Mouse (Mus musculus): ENCODE measurements at regions not wholly inside any gene's neighbourhood (a gene's known extent, or its start where the extent isn't known, plus 50 kb on each side); places are given as distances from the start of the nearest gene placed in this dataset.
A peak's percentile ranks its signal among the peaks of the same experiment; 100 is the strongest.

DNA sequence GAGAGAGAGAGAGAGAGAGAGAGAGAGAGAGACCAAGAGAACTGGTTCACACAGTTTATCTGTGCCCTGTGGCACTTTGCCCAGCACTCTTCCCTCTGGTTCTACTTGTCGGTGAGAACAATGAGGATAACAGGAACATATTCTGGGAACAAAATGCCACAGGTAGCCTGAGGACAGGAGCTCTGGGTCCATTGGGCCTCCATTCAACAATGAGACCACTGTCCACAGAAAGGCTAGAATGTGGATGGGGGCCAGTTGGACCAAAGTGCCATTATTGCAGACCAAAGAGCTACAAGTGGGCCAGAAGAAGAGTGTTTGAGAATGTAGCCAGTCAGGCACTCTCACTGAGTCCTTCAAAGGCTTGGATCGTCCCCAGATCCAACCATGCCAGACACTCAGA, 600.2 kb upstream of the A1bg start:
- no peak for DNase-seq (ENCODE audit: extremely low read depth, low read depth, low spot score)

DNA sequence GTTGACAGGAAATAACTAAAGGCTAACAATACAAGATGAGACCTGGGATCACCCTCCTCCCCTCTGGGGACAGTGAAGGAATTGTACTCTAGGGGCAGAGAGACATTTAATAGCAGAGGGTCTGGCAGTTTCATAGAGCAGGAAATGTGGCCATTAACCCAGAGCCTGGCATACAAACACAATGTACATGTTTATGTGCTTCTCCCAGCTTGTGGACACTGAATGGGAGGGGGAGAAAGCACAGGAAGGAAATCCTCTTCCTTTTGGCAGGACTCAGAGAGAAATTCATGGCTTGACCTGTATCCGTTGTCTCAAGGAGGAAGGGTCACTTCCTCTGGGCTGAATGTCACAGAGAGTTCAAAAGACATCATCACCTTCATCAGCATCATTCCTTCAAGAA, 594.5 kb upstream of the A1bg start:
- no peak for DNase-seq (ENCODE audit: extremely low read depth, low read depth, low spot score)

DNA sequence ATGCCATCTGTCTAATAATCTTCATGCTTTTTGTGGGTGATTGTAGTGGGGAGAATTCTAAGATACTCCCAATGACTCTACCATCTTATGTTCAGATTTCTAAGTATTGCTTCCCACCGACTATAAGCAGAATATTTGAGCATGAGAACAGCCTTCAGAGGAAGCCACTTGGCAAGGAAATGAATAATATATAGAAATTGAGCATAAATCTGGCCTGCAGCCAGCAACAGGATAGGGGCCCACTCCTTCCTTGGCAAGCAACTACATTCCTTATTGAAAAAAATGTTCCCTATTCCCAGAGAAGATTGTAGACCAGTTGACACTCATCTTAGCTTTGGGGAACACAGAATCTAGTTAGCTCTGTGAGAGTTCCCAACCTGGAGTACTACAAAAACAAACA, 591.5 kb upstream of the A1bg start:
- no peak for DNase-seq (ENCODE audit: extremely low read depth, low read depth, low spot score)

DNA sequence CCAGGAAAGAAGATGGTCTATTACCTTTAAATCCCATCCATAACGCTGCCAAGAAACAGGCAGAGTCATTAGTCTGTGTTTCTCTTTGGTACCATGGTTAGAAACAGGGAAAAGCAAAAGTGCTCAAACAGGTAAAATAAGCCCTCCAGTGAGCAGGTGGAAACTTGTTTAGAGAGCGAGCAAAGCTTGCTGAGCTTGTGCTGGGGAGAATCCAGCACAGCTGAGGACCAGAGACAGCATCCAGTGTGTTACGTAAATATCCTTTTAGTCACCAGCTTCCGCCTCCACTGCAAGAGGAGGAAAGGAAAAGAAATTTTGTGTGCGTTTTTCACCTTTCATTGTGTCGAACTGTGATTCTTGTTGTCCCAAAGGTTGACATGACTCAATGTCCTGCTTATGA, 586.0 kb upstream of the A1bg start:
- DNase-seq (ENCODE audit: extremely low read depth, low read depth, low spot score): peak; percentile 68

DNA sequence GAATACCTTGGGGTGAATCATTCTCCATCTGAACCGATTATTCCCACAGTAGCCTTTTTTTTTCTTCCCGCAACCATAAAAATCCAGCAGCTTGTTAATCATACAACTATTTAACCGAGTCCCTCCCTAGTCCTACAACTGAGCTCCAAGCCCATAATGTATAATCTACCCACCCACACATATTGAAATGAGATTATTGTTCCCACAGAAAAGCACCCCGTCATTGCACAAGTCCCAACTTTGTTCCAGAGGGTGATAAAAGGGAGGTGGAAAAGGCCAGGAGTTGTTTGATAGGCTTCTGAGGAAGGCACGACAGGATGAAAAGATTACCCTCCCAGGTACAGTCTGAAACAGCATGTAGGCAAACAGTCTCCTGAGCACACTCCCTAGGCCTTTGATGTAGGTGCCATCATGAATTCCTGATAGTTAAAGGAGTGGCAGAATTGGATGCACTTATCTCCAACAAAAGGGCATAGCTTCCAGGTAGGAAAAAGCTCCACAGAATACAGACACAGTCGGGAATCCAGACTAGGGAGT, 583.6 kb upstream of the A1bg start:
- DNase-seq (ENCODE audit: extremely low read depth, low read depth, low spot score): peak; percentile 82

DNA sequence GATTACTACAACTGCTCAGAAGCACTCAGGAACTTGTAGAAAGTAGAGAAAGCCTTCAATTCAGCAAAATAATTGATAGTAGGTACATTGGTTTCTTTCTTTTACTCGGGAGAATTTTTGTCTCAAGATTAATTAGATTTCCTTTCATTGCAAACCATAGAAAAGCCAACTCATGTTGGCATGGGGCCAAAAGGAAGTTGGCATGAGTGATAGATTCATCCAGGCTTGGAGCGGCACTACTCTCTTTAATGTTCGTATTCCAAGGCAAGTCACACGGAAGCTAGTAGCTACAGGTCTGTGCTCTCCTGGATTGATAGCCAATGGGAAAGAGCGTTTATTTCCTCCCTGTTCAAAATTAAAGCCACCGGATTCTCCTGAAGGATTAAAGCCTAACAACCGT, 580.6 kb upstream of the A1bg start:
- no peak for DNase-seq (ENCODE audit: extremely low read depth, low read depth, low spot score)

DNA sequence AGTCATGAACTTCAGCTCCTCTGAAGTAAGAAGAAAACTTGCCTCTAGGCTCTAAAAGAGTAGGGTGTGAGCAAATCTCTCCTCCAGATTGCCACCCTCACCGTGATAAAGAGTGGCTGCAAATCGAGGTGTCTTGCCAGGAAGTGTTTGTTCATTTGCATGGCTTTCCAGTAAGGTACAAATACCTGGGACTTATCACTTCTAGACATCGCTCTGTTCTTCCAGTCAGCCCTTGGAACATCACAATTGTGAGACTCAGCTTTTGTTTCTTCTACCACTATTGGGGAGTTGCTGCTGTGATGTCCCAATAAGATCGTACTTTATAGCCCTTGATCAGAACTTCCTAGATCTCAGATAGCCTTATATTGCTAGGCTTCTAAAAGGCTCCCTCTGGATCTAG, 566.9 kb upstream of the A1bg start:
- DNase-seq (ENCODE audit: extremely low read depth, low read depth, low spot score): no peak

DNA sequence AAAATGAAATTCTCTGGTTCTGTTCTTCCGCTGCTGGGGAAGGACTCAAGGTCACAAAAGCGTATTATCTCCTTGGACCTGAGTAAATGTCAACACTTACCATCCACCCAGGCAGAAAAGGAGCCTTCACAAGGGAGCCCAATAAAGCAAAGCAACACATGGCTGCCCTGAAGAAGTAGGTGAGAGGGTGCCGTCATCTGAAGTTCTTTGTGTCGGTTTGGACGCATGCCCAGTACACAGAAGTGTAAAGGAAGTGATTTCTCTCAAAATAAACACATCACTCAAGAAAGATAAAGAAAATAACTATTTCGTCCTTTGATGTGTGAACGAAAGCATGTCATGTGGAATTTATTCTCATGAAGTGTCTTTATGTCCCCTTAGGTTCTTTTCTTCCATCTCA, 559.0 kb upstream of the A1bg start:
- DNase-seq (ENCODE audit: extremely low read depth, low read depth, low spot score): peak; percentile 42

DNA sequence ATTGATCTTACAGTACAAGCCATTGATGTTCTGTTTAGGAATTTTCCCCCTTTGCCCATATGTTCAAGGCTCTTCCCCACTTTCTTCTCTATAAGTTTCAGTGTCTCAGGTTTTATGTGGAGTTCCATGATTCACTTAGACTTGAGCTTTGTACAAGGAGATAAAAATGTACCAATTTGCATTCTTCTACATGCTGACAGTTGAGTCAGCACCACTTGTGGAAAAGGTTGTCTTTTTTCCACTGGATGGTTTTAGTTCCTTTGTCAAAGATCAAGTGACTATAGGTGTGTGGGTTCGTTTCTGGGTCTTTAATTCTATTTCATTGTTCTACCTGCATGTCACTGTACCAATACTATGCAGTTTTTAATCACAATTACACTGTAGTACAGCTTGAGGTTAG, 551.1 kb upstream of the A1bg start:
- DNase-seq (ENCODE audit: extremely low read depth, low read depth, low spot score): no peak

DNA sequence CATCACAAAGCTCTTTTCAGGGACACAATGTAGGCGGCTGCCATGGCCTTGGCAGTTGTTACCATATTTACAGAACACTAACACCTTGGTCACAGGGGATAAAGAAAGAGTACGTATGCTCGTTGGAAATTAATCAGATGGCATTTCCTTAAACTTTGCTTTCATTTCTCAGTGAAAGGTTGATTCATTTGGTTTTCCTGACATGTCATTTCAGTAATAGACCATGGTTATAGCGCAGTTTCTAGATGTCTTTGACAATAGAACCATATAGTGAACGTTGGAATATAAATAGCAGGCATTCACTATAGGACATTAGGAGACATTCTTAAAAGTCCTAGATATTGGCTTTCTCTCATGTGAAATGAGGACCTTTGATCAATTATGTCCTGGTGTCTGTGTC, 532.2 kb upstream of the A1bg start:
- DNase-seq (ENCODE audit: extremely low read depth, low read depth, low spot score): no peak

DNA sequence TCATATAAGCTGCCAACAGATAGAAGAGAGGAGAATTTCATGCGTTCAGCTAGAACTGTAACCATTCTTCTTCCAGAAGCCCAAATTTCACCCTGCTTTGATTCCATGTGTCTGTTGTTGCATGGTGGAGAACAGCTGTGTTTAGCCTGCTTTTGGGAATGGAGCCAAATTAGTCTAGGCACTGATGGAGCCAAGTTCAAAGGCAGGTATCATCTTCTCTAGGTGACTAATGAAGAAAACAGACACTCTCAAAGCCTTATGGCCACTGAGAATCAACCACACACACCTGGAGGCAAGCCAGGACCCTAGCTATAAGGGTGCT, 531.5 kb upstream of the A1bg start:
- no peak for DNase-seq (ENCODE audit: extremely low read depth, low read depth, low spot score)

DNA sequence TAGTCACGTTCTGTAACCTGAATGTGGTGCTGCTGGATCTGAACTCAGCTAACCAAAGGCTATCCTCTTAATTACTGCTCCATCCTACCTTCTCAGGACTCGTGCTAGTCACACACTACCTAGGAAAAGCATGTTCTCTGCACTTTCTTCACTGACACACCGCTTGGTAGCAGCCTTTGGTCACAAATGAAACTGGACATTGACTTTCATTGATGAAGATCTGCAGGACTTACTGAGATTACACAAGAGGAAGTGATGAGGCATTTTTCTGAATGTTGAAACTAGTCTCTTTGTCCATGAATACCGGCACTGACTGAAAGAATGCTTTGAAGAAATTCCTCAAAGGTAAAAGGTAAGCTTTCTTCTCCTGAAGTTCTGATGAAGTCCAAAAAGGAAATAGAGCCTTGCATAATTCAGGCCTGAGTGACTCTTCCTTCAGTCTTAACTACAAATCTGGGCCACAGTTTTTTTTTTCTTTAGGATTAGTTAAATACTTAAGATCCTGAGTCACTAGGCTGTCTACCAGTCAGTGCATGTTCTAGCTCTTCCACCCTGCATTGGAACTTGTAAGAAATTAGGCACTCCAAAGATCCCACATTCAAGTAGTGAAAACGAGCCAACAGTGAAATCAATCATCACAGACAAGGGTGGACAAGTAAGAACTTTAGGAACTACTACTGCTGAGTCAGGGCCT, 531.0 kb upstream of the A1bg start:
- DNase-seq (ENCODE audit: extremely low read depth, low read depth, low spot score): peak; percentile 99

DNA sequence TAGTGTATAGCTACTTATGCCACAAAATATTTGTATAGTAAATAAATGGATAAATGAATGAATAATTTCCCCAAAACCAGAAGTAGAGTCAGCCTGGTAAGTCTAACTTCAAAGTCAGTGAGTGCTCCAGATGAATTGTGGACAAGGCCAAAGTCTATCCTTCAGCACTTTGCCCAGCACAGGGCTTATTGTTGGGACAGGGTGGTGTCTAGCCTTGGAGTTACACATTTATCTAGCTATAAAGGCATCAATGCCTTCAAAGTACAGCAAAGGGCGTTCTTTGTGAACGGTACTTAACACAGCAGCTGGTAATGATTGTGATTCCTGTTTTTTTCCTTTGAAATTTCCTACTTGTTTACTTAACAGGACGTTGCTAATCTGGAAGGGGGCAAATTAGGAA, 527.4 kb upstream of the A1bg start:
- no peak for DNase-seq (ENCODE audit: extremely low read depth, low read depth, low spot score)

DNA sequence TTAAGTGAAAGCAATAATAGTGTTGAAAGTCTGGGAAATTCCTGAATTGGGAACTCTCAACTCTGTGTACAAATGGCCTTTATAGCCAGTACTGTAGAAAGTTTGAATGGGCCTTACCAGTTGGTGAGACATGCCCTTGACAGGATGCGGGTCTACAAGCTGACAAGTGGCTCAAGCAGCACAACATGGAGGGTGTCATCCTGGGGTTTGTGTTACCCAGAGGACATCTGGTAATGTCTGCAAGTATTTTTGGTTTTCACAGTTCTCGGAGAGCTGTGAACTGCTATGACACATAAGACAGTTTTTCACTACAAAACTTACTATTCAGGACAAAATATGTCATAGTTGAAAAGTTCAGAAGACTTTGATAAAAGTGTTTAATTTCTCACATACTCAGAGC, 525.7 kb upstream of the A1bg start:
- DNase-seq (ENCODE audit: extremely low read depth, low read depth, low spot score): no peak

DNA sequence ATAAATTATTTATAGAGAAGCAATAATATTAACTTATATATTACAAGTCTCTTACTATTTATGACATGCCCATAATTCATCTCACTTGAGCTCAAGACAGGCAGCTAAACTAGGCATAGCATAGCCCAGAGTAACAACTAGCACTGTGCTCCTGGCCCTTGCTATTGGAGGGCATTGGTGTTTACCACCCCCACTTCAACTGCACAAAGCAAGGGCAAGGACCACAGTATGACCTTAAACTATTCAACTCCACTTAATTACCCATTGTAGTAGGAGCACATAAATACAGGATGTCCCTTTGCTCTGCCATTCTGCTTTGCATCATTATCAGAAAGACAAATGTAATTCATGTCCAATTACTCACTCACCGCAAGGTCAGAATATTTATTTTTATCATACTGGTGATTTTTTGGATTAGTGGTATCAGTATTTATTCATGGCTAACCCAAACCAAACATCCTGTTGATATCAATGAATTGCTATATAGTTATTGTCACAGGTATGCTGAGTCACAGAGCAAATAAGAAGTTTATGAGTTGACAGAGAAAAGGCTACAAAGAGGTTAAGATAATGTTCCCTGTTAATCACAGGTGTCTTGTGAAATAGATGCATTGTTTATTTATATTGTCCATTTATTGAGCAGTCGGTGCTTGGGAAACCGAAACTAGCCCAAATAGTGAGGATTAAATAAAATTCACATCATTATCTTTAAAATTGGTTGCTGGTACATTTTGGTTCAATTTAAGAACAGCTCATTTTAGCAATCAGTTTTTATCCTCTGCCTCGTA, 523.4 kb upstream of the A1bg start:
- no peak for DNase-seq (ENCODE audit: extremely low read depth, low read depth, low spot score)

DNA sequence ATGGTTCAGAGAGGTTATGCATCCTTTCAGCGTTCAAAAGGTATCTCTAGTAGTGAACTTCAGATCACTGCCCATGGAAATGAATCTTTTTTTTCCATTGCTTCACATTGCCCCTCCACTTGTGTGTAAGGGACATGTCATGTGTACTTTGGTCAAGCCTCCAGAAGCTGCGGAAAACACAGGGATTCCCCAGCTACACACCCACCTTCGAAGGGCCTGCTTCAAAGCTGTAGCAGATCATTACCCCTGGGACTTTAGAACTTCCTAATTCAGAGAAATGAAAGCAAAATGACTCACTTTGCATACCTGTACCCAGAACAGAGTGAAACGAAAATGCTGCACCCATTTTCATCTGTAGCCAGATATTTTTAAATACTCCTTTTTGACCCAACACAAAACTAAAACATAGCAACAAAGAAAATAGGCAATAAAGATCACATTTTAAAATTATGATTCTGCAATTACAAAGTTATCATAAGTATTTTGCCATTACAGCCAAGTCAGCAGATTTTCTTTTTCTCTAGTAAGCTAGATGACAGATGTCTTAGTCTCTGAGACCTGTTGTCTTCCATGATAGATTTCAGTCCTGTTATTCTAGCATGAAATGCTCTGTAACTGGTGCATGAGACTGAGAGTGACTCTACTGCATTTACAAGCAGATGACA, 519.1 kb upstream of the A1bg start:
- DNase-seq (ENCODE audit: extremely low read depth, low read depth, low spot score): no peak

DNA sequence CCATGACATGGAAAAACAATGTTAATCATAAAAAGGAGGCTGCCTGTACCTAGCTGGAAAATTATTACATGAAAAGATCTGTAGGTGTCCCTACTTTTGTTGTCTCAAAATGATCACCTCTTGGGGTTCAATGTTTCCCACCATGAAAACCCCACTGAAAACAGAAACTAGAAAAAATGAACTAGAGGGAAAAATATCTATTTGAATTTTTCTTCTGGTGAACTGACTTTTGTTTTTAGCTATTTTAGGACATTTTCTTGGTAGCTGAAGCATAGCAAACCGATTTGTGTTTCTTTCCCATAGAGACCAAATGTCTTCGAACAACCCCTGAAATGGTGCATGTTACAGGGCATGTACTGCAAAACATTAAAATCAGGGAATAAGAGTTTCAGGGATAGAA, 518.2 kb upstream of the A1bg start:
- DNase-seq (ENCODE audit: extremely low read depth, low read depth, low spot score): no peak

DNA sequence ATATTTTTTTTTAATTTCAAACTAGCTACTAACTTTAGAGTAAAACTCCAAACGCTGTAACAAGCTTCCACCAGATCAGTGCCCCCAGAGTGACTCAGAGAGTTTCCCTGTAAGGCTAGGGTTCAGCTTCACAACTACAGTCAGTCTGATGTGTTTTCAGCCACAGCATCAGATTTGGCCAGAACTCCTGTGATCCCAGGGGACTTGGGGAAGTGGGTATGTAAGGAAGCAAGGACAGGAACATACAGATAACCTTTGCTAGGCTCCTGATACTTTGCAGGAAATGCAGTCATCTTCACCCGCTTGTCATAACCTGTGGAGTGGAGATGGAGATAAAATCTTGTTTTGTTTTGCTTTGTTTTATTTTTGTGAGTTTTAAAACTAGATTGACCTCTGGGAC, 517.5 kb upstream of the A1bg start:
- DNase-seq (ENCODE audit: extremely low read depth, low read depth, low spot score): no peak

DNA sequence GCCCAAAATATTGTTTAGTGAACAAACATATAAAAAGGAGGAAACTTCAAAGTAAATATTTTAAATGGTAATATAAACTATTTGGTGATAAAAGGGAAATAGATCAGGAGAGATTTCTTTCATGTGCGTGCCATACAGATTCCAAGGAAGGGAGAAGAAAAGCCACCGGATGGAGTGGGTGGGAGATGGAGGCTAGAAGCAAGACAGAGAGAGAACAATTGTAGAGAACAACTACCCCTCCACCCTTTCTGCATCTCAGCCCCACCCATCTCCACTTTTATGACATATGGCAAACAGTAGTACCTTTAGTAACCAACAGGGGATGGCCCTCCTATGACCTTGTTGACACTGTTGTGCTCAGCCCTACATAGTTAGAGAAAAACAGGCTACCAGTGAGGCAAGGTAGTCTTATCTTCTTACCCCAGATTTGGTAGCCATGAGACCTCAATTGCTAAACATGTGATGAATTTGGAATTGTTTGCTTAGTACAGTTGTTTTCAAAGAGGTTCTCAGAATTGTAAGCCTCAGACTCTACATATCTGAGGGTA, 516.9 kb upstream of the A1bg start:
- no peak for DNase-seq (ENCODE audit: extremely low read depth, low read depth, low spot score)

DNA sequence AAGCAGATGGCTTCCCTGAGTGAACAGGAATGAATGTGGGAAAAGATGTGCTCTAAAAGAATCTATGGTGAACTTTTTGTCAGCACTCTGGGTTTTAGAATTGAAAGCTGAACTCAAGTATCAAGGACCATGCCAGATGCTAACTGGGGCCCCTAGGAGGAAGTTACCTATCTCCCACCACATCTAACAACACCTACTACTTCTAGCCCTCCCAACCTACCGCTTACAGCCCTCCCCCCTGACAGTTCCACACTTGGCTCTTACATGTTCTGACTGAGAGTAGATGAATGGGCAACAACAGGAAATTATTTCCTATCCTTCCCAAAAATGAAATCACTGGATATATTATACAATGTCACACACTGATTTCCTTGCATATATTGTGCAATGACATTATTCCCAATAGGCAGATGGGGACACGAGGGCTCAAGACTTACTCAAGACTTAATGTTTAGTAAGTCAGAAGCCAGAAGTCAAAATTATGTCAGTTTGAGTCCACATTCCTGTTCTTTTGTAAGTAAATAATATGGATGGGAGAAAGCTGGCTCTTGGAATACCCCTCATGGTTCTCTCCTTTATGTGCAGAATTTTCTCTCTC, 506.1 kb upstream of the A1bg start:
- no peak for DNase-seq (ENCODE audit: extremely low read depth, low read depth, low spot score)

DNA sequence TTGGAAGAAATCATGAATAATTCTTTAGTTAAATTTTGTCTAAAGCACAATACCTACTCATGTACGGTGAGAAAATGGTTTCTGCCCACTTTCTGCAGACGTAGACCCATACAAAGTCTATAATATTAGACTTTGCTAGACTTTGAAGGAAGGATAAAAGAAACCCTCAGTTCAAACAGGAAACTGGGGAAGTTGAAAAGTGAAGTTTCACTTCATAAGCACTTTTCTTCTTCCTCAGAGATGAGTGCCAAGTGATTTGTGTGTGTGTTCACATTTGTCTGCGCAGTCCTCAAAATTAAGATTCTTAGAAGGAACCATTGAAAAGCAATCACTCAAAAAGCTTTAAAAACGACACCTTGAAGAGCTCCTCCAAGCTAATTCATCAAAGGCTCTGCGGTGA, 500.2 kb upstream of the A1bg start:
- no peak for DNase-seq (ENCODE audit: extremely low read depth, low read depth, low spot score)

DNA sequence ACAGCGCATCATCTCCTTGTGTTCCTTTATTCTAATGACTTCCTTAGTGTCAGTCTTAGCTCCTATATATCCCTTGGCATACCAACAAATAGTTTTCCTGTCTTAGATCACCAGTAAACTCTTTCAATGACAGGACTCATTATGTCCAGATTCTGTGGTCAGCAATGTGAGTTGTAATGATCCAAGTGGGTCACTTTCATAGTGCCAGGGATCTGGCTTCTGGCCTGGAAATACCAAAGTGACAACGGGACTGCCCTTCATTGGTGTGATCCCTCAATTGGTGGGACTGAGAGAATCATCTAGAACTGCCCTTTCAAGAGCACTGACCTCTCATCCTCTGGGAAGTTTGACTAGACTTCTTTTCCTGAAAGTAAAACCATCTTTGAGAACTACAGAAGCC, 494.7 kb upstream of the A1bg start:
- DNase-seq (ENCODE audit: extremely low read depth, low read depth, low spot score): no peak
